Mouse (Mus musculus) limb, embryonic 14.5 days (tissue): ENCODE measurements around the gene Tnrc6a. TPM values are rescaled to one million over a fixed set of nuclear protein-coding genes. Genes with fewer than 3 reads are reported as not detected.

ENCODE experiments used
- ATAC-seq: fragments of 200-750 bp; cut with Nextera tagmentation; 2 replicates; pipeline ENCODE4 v1.8.0; 2017; ENCODE audit warnings: low read depth, moderate number of reproducible peaks, moderate TSS enrichment; ENCODE audit not compliant: low FRiP score
- DNase-seq: peaks from one replicate; pipeline ENCODE4 v3.0.0-alpha.2; 2015; ENCODE audit warnings: low spot score
- H3K27ac ChIP-seq: fragments of 300-500 bp; sonication (generic); replicated peaks from 2 replicates; pipeline ENCODE4 v1.5.1; 2014; ENCODE audit warnings: low read depth, mild to moderate bottlenecking, low read length, moderate library complexity, mixed read lengths
- H3K27me3 ChIP-seq: fragments of 300-500 bp; sonication (generic); 2 replicates; pipeline ENCODE4 v1.6.1; 2014; ENCODE audit warnings: low read length, mixed read lengths; ENCODE audit not compliant: control insufficient read depth, insufficient read depth
- H3K36me3 ChIP-seq: fragments of 300-500 bp; sonication (generic); 2 replicates; pipeline ENCODE4 v1.6.1; 2014; ENCODE audit warnings: mild to moderate bottlenecking, low read length, moderate library complexity, mixed read lengths; ENCODE audit not compliant: control insufficient read depth, insufficient read depth
- H3K4me1 ChIP-seq: fragments of 300-500 bp; sonication (generic); 2 replicates; pipeline ENCODE4 v1.6.1; 2014; ENCODE audit warnings: antibody characterized with exemption, low read length, mixed read lengths; ENCODE audit not compliant: control insufficient read depth, insufficient read depth
- H3K4me2 ChIP-seq: fragments of 300-500 bp; sonication (generic); replicated peaks from 2 replicates; pipeline ENCODE4 v1.6.1; 2014; ENCODE audit warnings: low read depth, mild to moderate bottlenecking, low read length, moderate library complexity; ENCODE audit not compliant: severe bottlenecking
- H3K4me3 ChIP-seq: fragments of 300-500 bp; sonication (generic); replicated peaks from 2 replicates; pipeline ENCODE4 v1.5.1; 2014; ENCODE audit warnings: low read length
- H3K9ac ChIP-seq: fragments of 300-500 bp; sonication (generic); 2 replicates; pipeline ENCODE4 v1.6.1; 2014; ENCODE audit warnings: mild to moderate bottlenecking, low read depth, low read length, moderate library complexity; ENCODE audit not compliant: severe bottlenecking
- H3K9me3 ChIP-seq: fragments of 300-500 bp; sonication (generic); 2 replicates; pipeline ENCODE4 v1.6.1; 2016; ENCODE audit warnings: low read length; ENCODE audit not compliant: control insufficient read depth
- POLR2A ChIP-seq: fragments of 200-500 bp; IDR thresholded peaks from 2 replicates; pipeline ENCODE4 v1.8.0; 2012; ENCODE audit warnings: inconsistent platforms, mild to moderate bottlenecking, moderate library complexity, borderline replicate concordance; ENCODE audit not compliant: insufficient read depth, insufficient read length; ENCODE audit errors: extremely low read depth
- WGBS: fragments of 180-500 bp; shearing (Covaris S2); extraction: QIAGEN DNeasy Blood & Tissue Kit; methylation state at CpG from one replicate; pipeline ENCODE4 v1.1.7; 2014; 5-methylcytosine and 5-hydroxymethylcytosine counted together
- polyA plus RNA-seq, 2 experiments: library from polyadenylated mRNA; depleted of rRNA in 1 of 2; stranded (reverse) in 1 of 2; unstranded in 1 of 2; fragments of >200 nt; fragmentation: Nextera tagmentation in 1 of 2; extraction: Ambion mirVana in 1 of 2; gene quantifications; 2 replicates each; pipeline versions ENCODE4 v1.2.1 to v1.2.3; 2012 to 2014

Tnrc6a gene
- polyA plus RNA-seq, 2 experiments, result 44.3 to 62.3 TPM

DNA sequence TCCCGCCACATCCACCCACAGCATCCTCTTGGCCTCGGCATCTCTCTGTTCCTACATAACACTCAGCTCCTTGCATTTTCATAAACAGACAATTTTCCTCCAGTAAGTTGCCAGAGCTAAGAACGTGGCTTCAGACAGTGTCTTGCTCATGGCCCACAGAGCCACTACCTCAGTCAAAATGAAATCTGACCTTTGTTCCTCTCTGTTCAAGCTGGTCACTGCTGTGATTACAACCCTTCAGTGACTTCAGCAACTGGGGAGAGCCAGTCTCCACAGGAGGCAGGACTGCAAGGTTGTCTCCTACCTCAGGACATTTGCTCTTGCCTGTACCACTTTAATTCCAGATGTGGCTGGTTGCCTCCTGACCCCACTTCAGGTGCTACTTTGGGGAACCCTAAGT is 75.5 kb downstream of the Tnrc6a start:
- ATAC-seq, result no peak
- H3K4me2 ChIP-seq, result no peak overlapping the region

DNA sequence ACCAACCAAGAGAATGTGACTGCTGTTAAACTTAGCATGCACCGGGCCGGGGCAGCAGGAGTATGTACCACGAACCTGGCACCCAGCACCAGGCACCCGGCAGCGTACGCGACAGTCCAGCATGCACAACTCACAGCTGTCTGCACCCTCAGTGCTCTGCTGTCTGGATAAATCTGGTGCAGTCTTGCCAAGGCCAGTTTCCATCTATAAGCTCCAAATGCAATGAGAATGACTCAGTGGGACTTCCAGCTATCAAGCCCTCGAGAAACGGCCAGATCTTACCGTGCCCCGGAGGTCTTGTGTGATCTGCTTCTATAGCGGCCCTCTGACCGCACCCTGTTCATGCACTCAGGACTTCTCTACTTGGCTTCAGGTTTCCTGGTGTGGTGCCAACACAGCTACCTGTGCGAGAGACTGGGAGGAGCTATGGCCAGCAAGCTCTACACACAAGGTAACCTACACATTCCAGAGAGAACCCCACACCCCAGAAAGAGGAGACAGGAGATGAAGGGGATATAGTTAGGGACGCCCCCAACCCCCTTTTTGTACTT is 76.0 kb downstream of the Tnrc6a start:
- Histone ChIP-seq H3K27ac (no peak overlapping the region), H3K4me3 (no peak overlapping the region), H3K9ac (no peak overlapping the region), H3K4me2 (no peak overlapping the region), H3K27me3 (no peaks in the 10 kb centered on the region), H3K9me3 (no peaks in the 10 kb centered on the region), H3K4me1 (no peaks in the 10 kb centered on the region), H3K36me3 (peaks cover 7% of the 10 kb centered on the region)
- no peak for TF ChIP-seq POLR2A
- 94% methylated on average over 15 of the region's 15 CpGs for WGBS
- ATAC-seq (no peak), DNase-seq (no peak)

More for the DNA sequence above, 75.5 kb downstream of the Tnrc6a start:
- Histone ChIP-seq H3K9me3 (no peaks in the 10 kb centered on the region), H3K9ac (no peak overlapping the region), H3K4me3 (no peak overlapping the region), H3K4me1 (no peaks in the 10 kb centered on the region), H3K27ac (no peak overlapping the region), H3K27me3 (no peaks in the 10 kb centered on the region), H3K36me3 (peaks cover 11% of the 10 kb centered on the region)
- TF ChIP-seq POLR2A, result no peak
- no peak for DNase-seq
- WGBS, result 70% methylated on average over 3 of the region's 3 CpGs

DNA sequence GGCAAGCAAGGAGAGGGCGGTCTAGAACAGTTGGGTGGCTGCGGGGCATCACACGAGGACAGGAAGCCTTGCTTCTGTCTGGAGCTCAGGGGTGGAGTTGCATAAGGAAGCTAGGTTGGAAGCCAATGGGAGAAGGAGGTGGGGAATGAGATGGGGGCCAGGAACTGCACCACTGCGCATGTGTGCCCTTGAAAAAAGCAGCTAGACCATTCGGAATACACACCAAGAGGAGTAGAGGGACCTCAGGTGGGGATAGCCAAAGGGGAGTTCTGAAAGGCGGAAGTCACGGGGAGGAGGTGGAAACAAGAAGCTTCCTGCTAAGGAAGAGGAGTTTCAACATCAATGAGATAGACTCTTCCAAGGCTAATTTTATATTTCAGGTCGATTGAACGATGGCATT is 77.0 kb downstream of the Tnrc6a start:
- no peak for DNase-seq
- TF ChIP-seq POLR2A, result no peak
- Histone ChIP-seq H3K4me1 (no peaks in the 10 kb centered on the region), H3K9me3 (no peaks in the 10 kb centered on the region), H3K36me3 (no peaks in the 10 kb centered on the region), H3K4me2 (no peak overlapping the region), H3K27ac (no peak overlapping the region), H3K4me3 (no peak overlapping the region), H3K27me3 (no peaks in the 10 kb centered on the region), H3K9ac (no peak overlapping the region)
- WGBS, result 77% methylated on average over 9 of the region's 9 CpGs
- ATAC-seq, result no peak

DNA sequence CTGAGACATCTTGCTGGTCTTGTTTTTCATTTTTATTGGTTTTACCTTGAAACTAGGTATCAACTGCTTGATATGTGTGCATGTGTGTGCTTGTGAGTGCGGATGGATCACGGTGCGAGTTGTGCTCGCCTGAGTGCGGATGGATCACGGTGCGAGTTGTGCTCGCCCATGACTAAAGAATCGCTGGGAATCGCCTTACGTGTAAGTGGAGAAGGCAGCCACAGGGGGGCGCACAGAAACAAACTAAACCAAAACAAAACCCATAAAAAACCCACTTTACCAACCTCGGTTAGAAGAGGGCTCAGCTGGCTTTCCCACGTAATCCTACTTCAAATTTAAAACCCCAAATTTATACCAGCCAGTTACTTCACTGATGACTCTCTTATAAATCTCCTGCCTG is 81.6 kb downstream of the Tnrc6a start:
- ATAC-seq (no peak), DNase-seq (peak; percentile 70)
- no peaks in the 10 kb centered on the region for H3K4me1 ChIP-seq
- no peaks in the 10 kb centered on the region for H3K27me3 ChIP-seq
- H3K9ac ChIP-seq, result no peak overlapping the region
- 25% methylated on average over 14 of the region's 14 CpGs for WGBS
- no peak overlapping the region for H3K4me2 ChIP-seq
- no peak overlapping the region for H3K27ac ChIP-seq
- no peak overlapping the region for H3K4me3 ChIP-seq
- no peaks in the 10 kb centered on the region for H3K36me3 ChIP-seq
- H3K9me3 ChIP-seq, result no peaks in the 10 kb centered on the region
- no peak for TF ChIP-seq POLR2A

DNA sequence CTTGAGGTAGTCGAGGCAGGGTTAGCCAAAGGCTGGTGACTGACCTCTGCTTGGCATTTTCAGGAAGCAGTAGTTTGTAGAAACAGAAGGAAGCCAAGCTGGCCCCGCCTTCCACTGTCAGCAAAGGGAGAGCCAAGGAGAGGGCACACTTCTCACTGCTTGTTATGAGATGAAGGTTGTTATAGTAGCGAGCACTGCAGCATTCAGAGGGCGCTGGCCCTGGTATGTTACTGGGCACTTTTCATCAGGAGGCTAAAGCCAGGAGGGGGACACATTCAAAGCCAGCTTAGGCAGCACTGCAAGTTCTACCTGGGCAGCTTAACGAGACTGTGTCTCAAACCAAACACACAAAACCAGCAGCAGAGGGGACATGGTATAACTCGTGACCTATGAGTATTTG is 83.9 kb downstream of the Tnrc6a start:
- Histone ChIP-seq H3K36me3 (no peaks in the 10 kb centered on the region), H3K4me3 (no peak overlapping the region), H3K27me3 (no peaks in the 10 kb centered on the region), H3K4me1 (no peaks in the 10 kb centered on the region), H3K4me2 (no peak overlapping the region), H3K9ac (no peak overlapping the region), H3K27ac (no peak overlapping the region), H3K9me3 (no peaks in the 10 kb centered on the region)
- WGBS, result 69% methylated on average over 6 of the region's 6 CpGs
- no peak for ATAC-seq
- no peak for DNase-seq
- no peak for TF ChIP-seq POLR2A

DNA sequence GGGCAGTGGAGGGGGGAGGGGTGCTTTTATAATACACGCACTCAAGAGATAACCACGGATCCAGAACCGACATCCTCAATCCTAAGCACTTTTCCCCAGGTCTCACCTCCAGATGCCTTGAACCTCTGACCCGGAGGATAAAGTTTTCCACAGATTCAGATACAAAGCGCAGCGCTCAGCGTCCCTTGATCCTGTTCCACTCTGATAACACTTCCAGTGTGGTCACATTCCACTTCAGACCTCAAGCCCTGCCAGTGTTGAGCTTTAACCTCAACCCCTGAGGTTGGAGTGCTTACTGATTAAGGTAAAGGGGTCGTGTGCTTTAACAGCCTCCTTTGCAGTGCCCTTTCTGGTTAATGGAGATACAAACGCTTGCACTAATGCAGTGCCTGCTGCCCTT is 86.2 kb downstream of the Tnrc6a start:
- Histone ChIP-seq H3K36me3 (no peaks in the 10 kb centered on the region), H3K27me3 (no peaks in the 10 kb centered on the region), H3K9ac (no peak overlapping the region), H3K4me1 (0 out of 2 replicates have a peak, but pooled peaks cover 3% of the 10 kb centered on the region), H3K4me2 (no peak overlapping the region), H3K4me3 (no peak overlapping the region), H3K27ac (no peak overlapping the region), H3K9me3 (no peaks in the 10 kb centered on the region)
- DNase-seq (no peak), ATAC-seq (no peak)
- no peak for TF ChIP-seq POLR2A
- WGBS, result 75% methylated on average over 9 of the region's 9 CpGs
